Comparison of ENCODE assay signal across 26 mouse cellular contexts in genomic region chr14:31692536-31692935, GRCm38 (mm10). TPM values are rescaled to one million over a fixed set of nuclear protein-coding genes. Genes with fewer than 3 reads are reported as not detected.
A peak's percentile ranks its signal among the peaks of the same experiment; 100 is the strongest.
DNase-seq lines count a peak whose midpoint lies in the region; ATAC-seq and TF ChIP-seq lines count a peak whose summit lies in the region.
"Had no signal": no experiment of that assay in that cellular context is flagged by ENCODE, and none has a peak within 500 bp of the region (broad histone marks: within the 10 kb centered on the region; RNA-seq: fewer than 3 reads in every experiment).

No protein-coding gene starts in this region.

- no peak overlapping the region for H3K4me2 ChIP-seq in heart, embryonic 11.5 days
- no peak overlapping the region for H3K4me2 ChIP-seq in myocyte (ENCODE audit: low read depth)
- H3K4me2 ChIP-seq: embryonic facial prominence, embryonic 12.5 days; forebrain, embryonic 13.5 days; forebrain, embryonic 15.5 days had no signal

- DNase-seq in heart, adult 11 months, result peak; percentile 70
- DNase-seq: adrenal gland, adult 8-10 months; adrenal gland, postnatal 14 days; adrenal gland, postnatal 36 days; B cell, adult 2 months; cerebellum, adult 11-12 months; cerebellum, adult 2 months; cerebellum, adult 9-10 months; cerebellum, postnatal 10 days; cerebellum, postnatal 25 days had no signal

- H3K9ac ChIP-seq in heart, embryonic 11.5 days (ENCODE audit: low read depth, low read length), result no peak overlapping the region
- H3K9ac ChIP-seq: embryonic facial prominence, embryonic 12.5 days; forebrain, embryonic 13.5 days; forebrain, embryonic 15.5 days had no signal

- no peak for ATAC-seq in heart, embryonic 11.5 days (replicated peaks; ENCODE audit: insufficient number of reproducible peaks, low FRiP score, low TSS enrichment)
- no peak for ATAC-seq in megakaryocyte, adult 5-6 weeks (ENCODE audit: poor library complexity, severe bottlenecking)
- ATAC-seq: activated CD4-positive, CD25-positive, alpha-beta regulatory T cell, adult 4 months; CD4-positive, CD25-positive, alpha-beta regulatory T cell, adult 4 months; forebrain, embryonic 13.5 days; forebrain, embryonic 15.5 days; Patski had no signal

- no peaks in the 10 kb centered on the region for H3K4me1 ChIP-seq in heart, embryonic 11.5 days (ENCODE audit: control insufficient read depth, insufficient read depth, low read length)
- H3K4me1 ChIP-seq in megakaryocyte, embryonic 14.5 days, result peaks cover 84% of the 10 kb centered on the region
- H3K4me1 ChIP-seq: embryonic facial prominence, embryonic 10.5 days; embryonic facial prominence, embryonic 12.5 days; forebrain, embryonic 15.5 days had no signal

- H3K9me3 ChIP-seq in heart, embryonic 11.5 days (replicated peaks; ENCODE audit: control insufficient read depth, low read length), result no peaks in the 10 kb centered on the region
- H3K9me3 ChIP-seq in megakaryocyte, embryonic 14.5 days, result no peaks in the 10 kb centered on the region
- H3K9me3 ChIP-seq: embryonic facial prominence, embryonic 10.5 days; embryonic facial prominence, embryonic 12.5 days; forebrain, embryonic 13.5 days; forebrain, embryonic 15.5 days; G1E had no signal

- H3K36me3 ChIP-seq in heart, embryonic 11.5 days (ENCODE audit: control insufficient read depth, insufficient read depth, low read length), result no peaks in the 10 kb centered on the region
- H3K36me3 ChIP-seq in megakaryocyte, embryonic 14.5 days (replicated peaks; ENCODE audit: low read length), result peaks cover 57% of the 10 kb centered on the region
- no peaks in the 10 kb centered on the region for H3K36me3 ChIP-seq in myocyte (ENCODE audit: control insufficient read depth, insufficient read depth)

- H3K27ac ChIP-seq in heart, embryonic 11.5 days (ENCODE audit: low read depth, low read length), result no peak overlapping the region
- H3K27ac ChIP-seq: embryonic facial prominence, embryonic 10.5 days; embryonic facial prominence, embryonic 12.5 days; forebrain, embryonic 13.5 days; forebrain, embryonic 15.5 days had no signal

- 83% methylated on average over 6 of the region's 6 CpGs for WGBS in heart, embryonic 11.5 days (ENCODE audit: insufficient replicate concordance)

- no peaks in the 10 kb centered on the region for H3K27me3 ChIP-seq in heart, embryonic 11.5 days (ENCODE audit: control insufficient read depth, insufficient read depth, low read length)
- no peaks in the 10 kb centered on the region for H3K27me3 ChIP-seq in megakaryocyte, embryonic 14.5 days (replicated peaks)
- no peaks in the 10 kb centered on the region for H3K27me3 ChIP-seq in myocyte (ENCODE audit: control insufficient read depth, insufficient read depth, insufficient read length)
- H3K27me3 ChIP-seq: CH12.LX; embryonic facial prominence, embryonic 12.5 days; forebrain, embryonic 13.5 days; forebrain, embryonic 15.5 days; Patski had no signal

- H3ac ChIP-seq in myocyte (ENCODE audit: control insufficient read depth, insufficient read length), result no peak overlapping the region

- no peak for TF ChIP-seq POLR2A in myocyte (IDR thresholded peaks at IDR 0.05; ENCODE audit: insufficient read length, low read depth)

- no peak overlapping the region for H3K4me3 ChIP-seq in heart, embryonic 11.5 days (ENCODE audit: low read depth, low read length)
- H3K4me3 ChIP-seq in megakaryocyte, embryonic 14.5 days (replicated peaks), result peak overlapping the region; percentile 23
- H3K4me3 ChIP-seq in myocyte, result no peak overlapping the region
- H3K4me3 ChIP-seq: embryonic facial prominence, embryonic 10.5 days; embryonic facial prominence, embryonic 12.5 days; forebrain, embryonic 13.5 days; forebrain, embryonic 15.5 days had no signal

- no peaks in the 10 kb centered on the region for H3K79me2 ChIP-seq in myocyte (ENCODE audit: control insufficient read depth, insufficient read depth)

TF ChIP-seq in myocyte, 11 proteins besides CTCF, POLR2A, EP300 and RAD21:
- TF ChIP-seq MYOG (IDR thresholded peaks at IDR 0.05; ENCODE audit: control insufficient read depth in 1 of 3, insufficient read depth in 1 of 3, insufficient read length in 2 of 3, low read depth in 2 of 3), result no peak
- TF ChIP-seq TCF3 (IDR thresholded peaks at IDR 0.05; ENCODE audit: insufficient read length, low read depth), result no peak
- no peak for TF ChIP-seq SRF (IDR thresholded peaks at IDR 0.05; ENCODE audit: control insufficient read depth, insufficient read length, low read depth)
- TF ChIP-seq E2F4 (IDR thresholded peaks at IDR 0.05; ENCODE audit: insufficient read depth), result no peak
- peak; percentile 54 for TF ChIP-seq POLR2AphosphoS2 (IDR thresholded peaks at IDR 0.05; ENCODE audit: insufficient read length, low read depth)
- no peak for TF ChIP-seq TCF12 (IDR thresholded peaks at IDR 0.05; ENCODE audit: insufficient read depth, poor library complexity, severe bottlenecking)
- TF ChIP-seq CEBPB (IDR thresholded peaks at IDR 0.05; ENCODE audit: insufficient read depth, poor library complexity, severe bottlenecking), result no peak
- no peak for TF ChIP-seq MAX (IDR thresholded peaks at IDR 0.05; ENCODE audit: low read depth)
TF ChIP-seq in myocyte: peak in this region for 1.

RNA-seq across cellular contexts. Expression of gene Hacl1, which starts 51.5 kb away (rescaled TPM):
- 8.5 and 16.1 TPM in 2 replicates for polyA plus RNA-seq in heart, embryonic 11.5 days (2014; fragmentation: Nextera tagmentation; extraction: Ambion mirVana)
- 2.9 TPM in 1 of 2 replicates, not detected in the other for polyA plus RNA-seq in megakaryocyte, embryonic 14.5 days (2012; ENCODE audit: insufficient read depth, low replicate concordance)
- total RNA-seq in megakaryocyte, adult 5-6 weeks (2015), result 8.0 and 12.2 TPM in 2 replicates
- total RNA-seq in megakaryocyte, adult 5-6 weeks (2017), result 14.6 and 18.1 TPM in 2 replicates
- polyA plus RNA-seq in myocyte (2012; fragmentation: generic; extraction: Trizol), result 6.0 TPM

RNA-seq across cellular contexts. Expression of gene Btd, which starts 51.7 kb away (rescaled TPM):
- polyA plus RNA-seq in heart, embryonic 11.5 days (2014; fragmentation: Nextera tagmentation; extraction: Ambion mirVana), result 22.3 and 25.0 TPM in 2 replicates
- 2.2 and 10.5 TPM in 2 replicates for polyA plus RNA-seq in megakaryocyte, embryonic 14.5 days (2012; ENCODE audit: insufficient read depth, low replicate concordance)
- total RNA-seq in megakaryocyte, adult 5-6 weeks (2015), result 14.8 and 17.0 TPM in 2 replicates
- total RNA-seq in megakaryocyte, adult 5-6 weeks (2017), result 11.3 and 18.5 TPM in 2 replicates
- polyA plus RNA-seq in myocyte (2012; fragmentation: generic; extraction: Trizol), result 14.7 TPM

RNA-seq across cellular contexts. Expression of gene Gm49387, which starts 51.9 kb away (rescaled TPM):
- 0.84 TPM in 1 of 2 replicates, not detected in the other for polyA plus RNA-seq in heart, embryonic 11.5 days (2014; fragmentation: Nextera tagmentation; extraction: Ambion mirVana)
- polyA plus RNA-seq in megakaryocyte, embryonic 14.5 days (2012; ENCODE audit: insufficient read depth, low replicate concordance), result not detected in 2 replicates
- total RNA-seq in megakaryocyte, adult 5-6 weeks (2015), result not detected in 2 replicates
- total RNA-seq in megakaryocyte, adult 5-6 weeks (2017), result not detected in 2 replicates
- not detected for polyA plus RNA-seq in myocyte (2012; fragmentation: generic; extraction: Trizol)
- total RNA-seq: adrenal gland, adult 18-20 months; adrenal gland, adult 8-10 months; adrenal gland, postnatal 36 days; CH12.LX; G1E had no signal
- polyA plus RNA-seq: activated CD4-positive, CD25-positive, alpha-beta regulatory T cell, adult 4 months; cerebellum, adult 2 months; cortical plate, adult 2 months; forebrain, embryonic 11.5 days; forebrain, embryonic 13.5 days; G1E had no signal
